11 mouse cellular contexts compared by ENCODE assay signal in the genomic region with DNA sequence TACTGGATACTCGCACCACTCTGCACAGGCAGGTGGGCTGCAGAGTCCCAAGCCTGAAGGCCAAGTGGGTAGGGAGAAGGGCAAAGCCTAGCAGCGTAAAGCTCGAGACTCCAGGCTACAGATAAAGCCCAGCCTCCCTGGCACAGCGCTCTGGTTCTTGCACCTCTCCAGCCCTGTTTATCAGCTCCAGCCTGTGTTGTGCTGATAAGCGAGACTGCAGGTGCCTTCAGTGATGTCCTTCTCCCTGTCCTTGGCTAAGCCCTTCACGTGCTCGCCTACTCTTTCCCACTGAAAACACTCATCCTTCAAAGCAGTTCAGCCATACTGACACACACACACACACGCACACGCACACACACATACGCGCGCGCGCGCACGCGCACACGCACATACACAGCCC. TPM values are rescaled to one million over a fixed set of nuclear protein-coding genes. Genes with fewer than 3 reads are reported as not detected.
A peak's percentile ranks its signal among the peaks of the same experiment; 100 is the strongest.
DNase-seq lines count a peak whose midpoint lies in the region; ATAC-seq and TF ChIP-seq lines count a peak whose summit lies in the region.
"Had no signal": no experiment of that assay in that cellular context is flagged by ENCODE, and none has a peak within 500 bp of the region (broad histone marks: within the 10 kb centered on the region; RNA-seq: fewer than 3 reads in every experiment).

No protein-coding gene starts in this region.

- peak; percentile 65 for ATAC-seq in heart, embryonic 14.5 days (ENCODE audit: insufficient number of reproducible peaks, insufficient read depth, low FRiP score, low read depth)
- peak; percentile 96 for ATAC-seq in liver, embryonic 14.5 days (ENCODE audit: insufficient read depth)
- no peak for ATAC-seq in hindbrain, embryonic 14.5 days (ENCODE audit: low FRiP score)

- no peak overlapping the region for H3K9ac ChIP-seq in heart, embryonic 14.5 days (ENCODE audit: low read length)
- no peak overlapping the region for H3K9ac ChIP-seq in liver, embryonic 14.5 days (replicated peaks)
- no peak overlapping the region for H3K9ac ChIP-seq in hindbrain, embryonic 14.5 days
- H3K9ac ChIP-seq: forebrain, embryonic 12.5 days; limb, embryonic 15.5 days; midbrain, embryonic 12.5 days had no signal

- peaks cover 14 to 24% of the 10 kb centered on the region in 2 experiments for H3K4me1 ChIP-seq in heart, embryonic 14.5 days (ENCODE audit: control insufficient read depth in 2 of 2, insufficient read depth in 2 of 2, low read length in 2 of 2)
- H3K4me1 ChIP-seq in liver, embryonic 14.5 days (replicated peaks; ENCODE audit: control insufficient read depth in 2 of 2, insufficient read depth in 2 of 2, low read length in 1 of 2) = peaks cover 12 to 18% of the 10 kb centered on the region in 2 experiments
- no peaks in the 10 kb centered on the region for H3K4me1 ChIP-seq in hindbrain, embryonic 14.5 days (replicated peaks; ENCODE audit: control insufficient read depth, insufficient read depth, low read length)
- H3K4me1 ChIP-seq: forebrain, embryonic 12.5 days; limb, embryonic 15.5 days; midbrain, embryonic 12.5 days had no signal

- 58% methylated on average over 18 of the region's 18 CpGs for WGBS in heart, embryonic 14.5 days
- WGBS in liver, embryonic 14.5 days (ENCODE audit: insufficient replicate concordance) = 58% methylated on average over 18 of the region's 18 CpGs
- WGBS in hindbrain, embryonic 14.5 days = 86% methylated on average over 18 of the region's 18 CpGs

- peaks cover 10% of the 10 kb centered on the region for H3K36me3 ChIP-seq in heart, embryonic 14.5 days (ENCODE audit: control insufficient read depth, insufficient read depth, low read length)
- no peaks in the 10 kb centered on the region for H3K36me3 ChIP-seq in liver, embryonic 14.5 days (replicated peaks; ENCODE audit: control insufficient read depth, insufficient read depth, low read depth)
- peaks cover 22% of the 10 kb centered on the region; the same call in 1 of the 2 replicates for H3K36me3 ChIP-seq in hindbrain, embryonic 14.5 days (replicated peaks; ENCODE audit: control insufficient read depth, insufficient read depth)
- H3K36me3 ChIP-seq: forebrain, embryonic 12.5 days; midbrain, embryonic 12.5 days had no signal

- TF ChIP-seq EP300 in liver, embryonic 14.5 days (IDR thresholded peaks at IDR 0.05; ENCODE audit: low read depth) = peak; percentile 82

- no peak overlapping the region for H3K4me3 ChIP-seq in heart, embryonic 14.5 days (ENCODE audit: control insufficient read depth in 1 of 2, insufficient read depth in 1 of 2, low read depth in 1 of 2, low read length in 2 of 2)
- no peak overlapping the region for H3K4me3 ChIP-seq in liver, embryonic 14.5 days (ENCODE audit: insufficient read depth in 1 of 2, low read depth in 2 of 2, low read length in 2 of 2)
- H3K4me3 ChIP-seq in hindbrain, embryonic 14.5 days (replicated peaks; ENCODE audit: low read length) = no peak overlapping the region
- H3K4me3 ChIP-seq: forebrain, embryonic 12.5 days; limb, embryonic 15.5 days; midbrain, embryonic 12.5 days had no signal

- peak; percentile 74 for DNase-seq in ovary, adult 18-20 months (ENCODE audit: low spot score)
- no peak for DNase-seq in ovary, postnatal 10 days (ENCODE audit: low spot score)
- DNase-seq in liver, embryonic 14.5 days (ENCODE audit: low read depth in 3 of 3, low spot score in 3 of 3) = peak; percentile 62 to 71 (median 65)
- no peak for DNase-seq in hindbrain, embryonic 14.5 days (ENCODE audit: low spot score)
- no peak for DNase-seq in cerebellum, adult 11-12 months
- no peak for DNase-seq in cerebellum, adult 18-20 months
- no peak for DNase-seq in left cerebral cortex, postnatal 14 days (ENCODE audit: low spot score in 2 of 2)

- peak overlapping the region; percentile 11; the same call in 1 of the 2 replicates for H3K4me2 ChIP-seq in heart, embryonic 14.5 days (ENCODE audit: low read length)
- H3K4me2 ChIP-seq in liver, embryonic 14.5 days (ENCODE audit: low read depth) = no peak overlapping the region
- H3K4me2 ChIP-seq in hindbrain, embryonic 14.5 days (replicated peaks) = no peak overlapping the region
- H3K4me2 ChIP-seq: forebrain, embryonic 12.5 days; limb, embryonic 15.5 days; midbrain, embryonic 12.5 days had no signal

- no peaks in the 10 kb centered on the region for H3K27me3 ChIP-seq in heart, embryonic 14.5 days (ENCODE audit: control insufficient read depth, insufficient read depth, low read length)
- no peaks in the 10 kb centered on the region for H3K27me3 ChIP-seq in liver, embryonic 14.5 days (ENCODE audit: control insufficient read depth, insufficient read depth, low read length)
- no peaks in the 10 kb centered on the region for H3K27me3 ChIP-seq in hindbrain, embryonic 14.5 days (ENCODE audit: control insufficient read depth, insufficient read depth, low read length)
- H3K27me3 ChIP-seq: forebrain, embryonic 12.5 days; limb, embryonic 15.5 days; midbrain, embryonic 12.5 days had no signal

- intact Hi-C loops in left cerebral cortex, postnatal 14 days (cut with DNase I) = no loop called here

- peak overlapping the region; percentile 62 to 71 for H3K27ac ChIP-seq in heart, embryonic 14.5 days (replicated peaks in 1 of 2; ENCODE audit: control insufficient read depth in 1 of 2, insufficient read depth in 1 of 2, low read depth in 2 of 2, low read length in 2 of 2)
- no peak overlapping the region for H3K27ac ChIP-seq in liver, embryonic 14.5 days
- H3K27ac ChIP-seq in hindbrain, embryonic 14.5 days = no peak overlapping the region
- H3K27ac ChIP-seq: forebrain, embryonic 12.5 days; limb, embryonic 15.5 days; midbrain, embryonic 12.5 days had no signal

- TF ChIP-seq CTCF in liver, embryonic 14.5 days (IDR thresholded peaks at IDR 0.05; ENCODE audit: low read depth) = no peak

- H3K9me3 ChIP-seq in heart, embryonic 14.5 days (ENCODE audit: control insufficient read depth, low read length) = no peaks in the 10 kb centered on the region
- H3K9me3 ChIP-seq in liver, embryonic 14.5 days (ENCODE audit: control insufficient read depth, low read length) = no peaks in the 10 kb centered on the region
- no peaks in the 10 kb centered on the region for H3K9me3 ChIP-seq in hindbrain, embryonic 14.5 days (ENCODE audit: control insufficient read depth, low read length)
- H3K9me3 ChIP-seq: forebrain, embryonic 12.5 days; limb, embryonic 15.5 days; midbrain, embryonic 12.5 days had no signal

RNA-seq across cellular contexts. Expression of gene Fa2h, which starts 51.9 kb away (rescaled TPM):
- polyA plus RNA-seq in heart, embryonic 14.5 days (2014; fragmentation: Nextera tagmentation; extraction: Ambion mirVana) = not detected in 2 replicates
- 0.02 and 0.08 TPM in 2 replicates for polyA plus RNA-seq in liver, embryonic 14.5 days (2012; rRNA removed)
- 0.05 TPM in 1 of 2 replicates, not detected in the other for polyA plus RNA-seq in liver, embryonic 14.5 days (2014; fragmentation: Nextera tagmentation; extraction: Ambion mirVana)
- polyA plus RNA-seq in hindbrain, embryonic 14.5 days (2014; fragmentation: Nextera tagmentation; extraction: Ambion mirVana) = 0.74 and 0.93 TPM in 2 replicates
- total RNA-seq in left cerebral cortex, postnatal 14 days (2021) = 10 to 100 TPM; 13.0 to 20.0 TPM
- polyA plus RNA-seq: forebrain, embryonic 12.5 days had no signal

Comparison
In these comparisons a context has a peak if more than half of its experiments do, and no peak if none do; other contexts are left out.
1. DNase-seq: peak in ovary, adult 18-20 months (single experiment) and liver, embryonic 14.5 days (3 of 3); none in ovary, postnatal 10 days (single experiment), hindbrain, embryonic 14.5 days (single experiment), cerebellum, adult 11-12 months (single experiment), cerebellum, adult 18-20 months (0 of 2) and left cerebral cortex, postnatal 14 days (0 of 2).
2. H3K27ac ChIP-seq: peak in heart, embryonic 14.5 days (2 of 2); none in liver, embryonic 14.5 days (single experiment) and hindbrain, embryonic 14.5 days (single experiment).